Comparison of ENCODE assay signal across 11 mouse cellular contexts in genomic region chr2:68404274-68405162, GRCm38 (mm10).
DNase-seq lines count a peak whose midpoint lies in the region; ATAC-seq and TF ChIP-seq lines count a peak whose summit lies in the region.
"Had no signal": no experiment of that assay in that cellular context is flagged by ENCODE, and none has a peak within 500 bp of the region (broad histone marks: within the 10 kb centered on the region; RNA-seq: fewer than 3 reads in every experiment).

No protein-coding gene starts in this region.

- peak overlapping the region; percentile 52 for H3K27ac ChIP-seq in heart, postnatal 0 days (ENCODE audit: low read depth)
- peak overlapping the region; percentile 79 for H3K27ac ChIP-seq in hindbrain, embryonic 10.5 days
- H3K27ac ChIP-seq in midbrain, embryonic 10.5 days (replicated peaks): peak overlapping the region; percentile 78
- no peak overlapping the region for H3K27ac ChIP-seq in liver, postnatal 0 days (ENCODE audit: low read depth)
- H3K27ac ChIP-seq: heart, adult 2 months had no signal

- no peak for DNase-seq in heart, postnatal 0 days (ENCODE audit: low spot score)
- no peak for DNase-seq in heart, adult 18-20 months
- DNase-seq in embryo, embryonic 11 days: peak; percentile 64
- DNase-seq in hindbrain, embryonic 10.5 days (ENCODE audit: low spot score): no peak
- DNase-seq in midbrain, embryonic 10.5 days (ENCODE audit: low spot score): no peak
- no peak for DNase-seq in left cerebral cortex, adult 9 months (ENCODE audit: low spot score in 2 of 2)
- no peak for DNase-seq in layer of hippocampus, postnatal 36 days
- DNase-seq in liver, postnatal 0 days: no peak
- DNase-seq: cerebellum, adult 11 months; heart, adult 2 months had no signal

- no peak for TF ChIP-seq EP300 in heart, postnatal 0 days (IDR thresholded peaks at IDR 0.05; ENCODE audit: low read depth)
- no peak for TF ChIP-seq EP300 in liver, postnatal 0 days (IDR thresholded peaks at IDR 0.05; ENCODE audit: low read depth)

- no peaks in the 10 kb centered on the region for H3K9me3 ChIP-seq in heart, postnatal 0 days (replicated peaks; ENCODE audit: control insufficient read depth, low read length)
- no peaks in the 10 kb centered on the region for H3K9me3 ChIP-seq in hindbrain, embryonic 10.5 days
- H3K9me3 ChIP-seq in midbrain, embryonic 10.5 days (replicated peaks): no peaks in the 10 kb centered on the region
- H3K9me3 ChIP-seq in liver, postnatal 0 days (ENCODE audit: low read length): no peaks in the 10 kb centered on the region

- no peak overlapping the region for H3K4me3 ChIP-seq in heart, postnatal 0 days (ENCODE audit: low read depth, low read length)
- H3K4me3 ChIP-seq in hindbrain, embryonic 10.5 days: no peak overlapping the region; the same call in 1 of the 2 replicates
- H3K4me3 ChIP-seq in midbrain, embryonic 10.5 days: 0 out of 2 replicates have a peak overlapping the region, but pooled peaks have one; percentile 1
- no peak overlapping the region for H3K4me3 ChIP-seq in liver, postnatal 0 days (ENCODE audit: low read depth, low read length)
- H3K4me3 ChIP-seq: heart, adult 2 months; myocyte had no signal

- TF ChIP-seq CTCF in heart, postnatal 0 days (IDR thresholded peaks at IDR 0.05; ENCODE audit: low read depth): no peak
- no peak for TF ChIP-seq CTCF in liver, postnatal 0 days (IDR thresholded peaks at IDR 0.05; ENCODE audit: low read depth)

- no peak overlapping the region for H3K9ac ChIP-seq in heart, postnatal 0 days (replicated peaks; ENCODE audit: low read depth, low read length)
- no peak overlapping the region for H3K9ac ChIP-seq in liver, postnatal 0 days (replicated peaks)

- H3K36me3 ChIP-seq in heart, postnatal 0 days (replicated peaks; ENCODE audit: control insufficient read depth, insufficient read depth, low read length): 0 out of 2 replicates have a peak, but pooled peaks cover 13% of the 10 kb centered on the region
- H3K36me3 ChIP-seq in hindbrain, embryonic 10.5 days: 0 out of 2 replicates have a peak, but pooled peaks cover 6% of the 10 kb centered on the region
- no peaks in the 10 kb centered on the region for H3K36me3 ChIP-seq in midbrain, embryonic 10.5 days
- H3K36me3 ChIP-seq in liver, postnatal 0 days (replicated peaks; ENCODE audit: insufficient read depth, low read length): no peaks in the 10 kb centered on the region

- WGBS in heart, postnatal 0 days: 57% methylated on average over 18 of the region's 18 CpGs
- WGBS in hindbrain, embryonic 10.5 days: 47% methylated on average over 18 of the region's 18 CpGs
- 40% methylated on average over 18 of the region's 18 CpGs for WGBS in midbrain, embryonic 10.5 days
- 69% methylated on average over 18 of the region's 18 CpGs for WGBS in liver, postnatal 0 days (ENCODE audit: insufficient replicate concordance)

- H3K4me2 ChIP-seq in heart, postnatal 0 days (ENCODE audit: low read depth, low read length): no peak overlapping the region
- no peak overlapping the region for H3K4me2 ChIP-seq in liver, postnatal 0 days (ENCODE audit: low read depth, low read length)

- peaks cover 37% of the 10 kb centered on the region for H3K4me1 ChIP-seq in heart, postnatal 0 days (ENCODE audit: control insufficient read depth, insufficient read depth)
- peaks cover 64% of the 10 kb centered on the region for H3K4me1 ChIP-seq in hindbrain, embryonic 10.5 days (replicated peaks)
- H3K4me1 ChIP-seq in midbrain, embryonic 10.5 days: peaks cover 69% of the 10 kb centered on the region
- H3K4me1 ChIP-seq in liver, postnatal 0 days (ENCODE audit: insufficient read depth): peaks cover 7% of the 10 kb centered on the region

- H3K27me3 ChIP-seq in heart, postnatal 0 days (ENCODE audit: control insufficient read depth, insufficient read depth, low read length): no peaks in the 10 kb centered on the region
- no peaks in the 10 kb centered on the region for H3K27me3 ChIP-seq in hindbrain, embryonic 10.5 days (ENCODE audit: insufficient read depth, poor library complexity, severe bottlenecking)
- no peaks in the 10 kb centered on the region for H3K27me3 ChIP-seq in midbrain, embryonic 10.5 days (ENCODE audit: low read depth, poor library complexity, severe bottlenecking)
- no peaks in the 10 kb centered on the region for H3K27me3 ChIP-seq in liver, postnatal 0 days (ENCODE audit: insufficient read depth, low read length)

- no peak for ATAC-seq in heart, postnatal 0 days (ENCODE audit: insufficient read depth, low read depth)
- ATAC-seq in liver, postnatal 0 days: no peak
